Mouse (Mus musculus) kidney, embryonic 14.5 days (tissue): Measurements from ENCODE around the gene Wdr90. TPM values are rescaled to one million over a fixed set of nuclear protein-coding genes. Genes with fewer than 3 reads are reported as not detected.

Source experiments
- ATAC-seq: fragments of 200-750 bp; cut with Nextera tagmentation; 2 replicates; pipeline ENCODE4 v1.8.0; 2017; ENCODE audit warnings: moderate number of reproducible peaks, mild to moderate bottlenecking, moderate TSS enrichment, moderate library complexity; ENCODE audit not compliant: low FRiP score, low TSS enrichment
- H3K27ac ChIP-seq: fragments of 300-500 bp; sonication (generic); 2 replicates; pipeline ENCODE4 v1.5.1; 2014; ENCODE audit warnings: low read depth, mild to moderate bottlenecking, low read length, moderate library complexity, mixed read lengths
- H3K27me3 ChIP-seq: fragments of 300-500 bp; sonication (generic); 2 replicates; pipeline ENCODE4 v1.6.1; 2014; ENCODE audit warnings: mild to moderate bottlenecking, low read length; ENCODE audit not compliant: control insufficient read depth, insufficient read depth
- H3K36me3 ChIP-seq: fragments of 300-500 bp; sonication (generic); 2 replicates; pipeline ENCODE4 v1.6.1; 2014; ENCODE audit warnings: low read length, mixed read lengths; ENCODE audit not compliant: control insufficient read depth, insufficient read depth
- H3K4me1 ChIP-seq: fragments of 300-500 bp; sonication (generic); 2 replicates; pipeline ENCODE4 v1.6.1; 2014; ENCODE audit warnings: low read length, mixed read lengths; ENCODE audit not compliant: control insufficient read depth, insufficient read depth
- H3K4me2 ChIP-seq: fragments of 300-500 bp; sonication (generic); replicated peaks from 2 replicates; pipeline ENCODE4 v1.6.1; 2014; ENCODE audit warnings: low read depth, mild to moderate bottlenecking, low read length
- H3K4me3 ChIP-seq: fragments of 300-500 bp; sonication (generic); 2 replicates; pipeline ENCODE4 v1.5.1; 2014; ENCODE audit warnings: mild to moderate bottlenecking, low read length
- H3K9ac ChIP-seq: fragments of 300-500 bp; sonication (generic); 2 replicates; pipeline ENCODE4 v1.6.1; 2014; ENCODE audit warnings: low read depth, mild to moderate bottlenecking, low read length, moderate library complexity
- H3K9me3 ChIP-seq: fragments of 300-500 bp; sonication (generic); 2 replicates; pipeline ENCODE4 v1.6.1; 2016; ENCODE audit warnings: low read length; ENCODE audit not compliant: control insufficient read depth
- WGBS: fragments of 180-500 bp; shearing (Covaris S2); extraction: QIAGEN DNeasy Blood & Tissue Kit; methylation state at CpG from one replicate; pipeline ENCODE4 v1.1.7; 2014; 5-methylcytosine and 5-hydroxymethylcytosine counted together
- polyA plus RNA-seq: library from polyadenylated mRNA; unstranded; fragments of >200 nt; fragmentation: Nextera tagmentation; extraction: Ambion mirVana; gene quantifications from 2 replicates; pipeline ENCODE4 v1.2.1, GENCODE M21; 2014

Wdr90 gene
- polyA plus RNA-seq, 1 experiment from 2014 or later = 27.5 TPM

- Histone ChIP-seq H3K9ac (peak within 1 kb of the TSS; percentile 56), H3K27me3 (no peaks in the 10 kb centered on the region), H3K4me2 (peak within 1 kb of the TSS; percentile 78), H3K36me3 (peaks cover 49% of the 10 kb centered on the region), H3K27ac (peak within 1 kb of the TSS; percentile 31), H3K9me3 (no peaks in the 10 kb centered on the region), H3K4me3 (peak within 1 kb of the TSS; percentile 35), H3K4me1 (peaks cover 39% of the 10 kb centered on the region)
- ATAC-seq = no peak
- 4% methylated on average over 29 of the region's 29 CpGs for WGBS
These were observed 24.3 kb downstream of the Wdr90 start, which contains the start of gene Rhbdl1 for GRCm38 (mm10) chr17:25837076-25837410. Gene Rhbdl1 (minus strand): TSS chr17:25837295.

DNA sequence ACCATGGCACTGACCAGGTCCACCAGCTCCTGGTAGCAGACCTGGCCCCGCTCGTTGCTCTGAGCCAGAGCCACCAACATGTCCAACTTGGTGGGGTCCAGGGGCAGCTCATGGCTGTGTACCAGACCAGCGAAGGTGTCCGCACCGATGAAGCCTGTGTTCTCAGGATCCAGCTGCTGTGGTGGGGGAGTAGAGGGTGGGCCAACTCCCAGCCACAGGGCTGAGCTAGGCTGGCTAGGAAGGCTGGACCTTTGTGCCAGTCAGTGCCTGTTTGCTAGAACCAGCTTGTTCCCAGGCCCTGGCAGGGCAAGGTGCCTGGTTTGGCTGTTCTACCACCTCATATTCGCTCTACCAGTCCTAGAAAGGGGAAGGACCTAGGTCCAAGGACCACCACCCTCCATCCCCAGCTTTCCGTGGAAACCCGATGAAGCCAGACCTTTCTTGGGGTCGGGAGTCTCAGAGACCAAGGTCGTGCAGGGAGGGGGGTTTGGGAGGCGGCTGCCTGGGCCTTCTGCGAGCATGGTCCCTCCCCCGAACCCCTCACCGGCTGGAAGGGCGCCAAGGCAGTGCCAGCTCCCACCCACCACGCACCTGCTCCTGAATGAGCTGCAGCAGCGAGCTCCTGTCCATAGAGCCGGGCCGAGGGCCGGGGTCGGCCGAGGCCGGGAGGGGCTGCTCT lies 24.8 kb downstream of the Wdr90 start:
- Histone ChIP-seq H3K4me1 (peaks cover 44% of the 10 kb centered on the region), H3K9me3 (no peaks in the 10 kb centered on the region), H3K4me2 (peak overlapping the region; percentile 78), H3K9ac (peak overlapping the region; percentile 56), H3K27ac (peak overlapping the region; percentile 31), H3K36me3 (peaks cover 46% of the 10 kb centered on the region), H3K27me3 (no peaks in the 10 kb centered on the region), H3K4me3 (peak overlapping the region; percentile 35)
- no peak for ATAC-seq
- WGBS = 22% methylated on average over 23 of the region's 23 CpGs

DNA sequence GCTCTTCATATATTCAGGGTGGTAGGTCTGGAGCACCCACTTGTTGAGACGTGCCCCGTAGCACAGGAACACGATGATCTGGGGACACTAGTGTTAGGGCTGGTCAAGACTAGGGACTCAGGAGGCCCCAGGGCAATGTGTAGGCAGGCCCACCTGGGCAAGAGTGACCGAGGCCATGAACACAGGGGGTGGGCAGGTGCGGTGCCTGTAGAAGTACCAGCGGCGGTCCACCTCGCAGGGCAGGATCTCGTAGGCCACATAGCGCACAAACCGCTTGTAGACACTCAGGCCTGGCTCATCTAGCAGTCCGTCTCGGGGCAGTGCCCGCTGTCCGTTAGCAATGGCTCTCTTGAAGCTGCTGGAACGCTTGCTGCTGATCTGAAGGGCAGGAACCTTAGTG lies 25.5 kb downstream of the Wdr90 start:
- H3K27me3 ChIP-seq = no peaks in the 10 kb centered on the region
- H3K4me2 ChIP-seq = no peak overlapping the region
- no peak overlapping the region for H3K9ac ChIP-seq
- peaks cover 46% of the 10 kb centered on the region for H3K36me3 ChIP-seq
- no peak for ATAC-seq
- H3K27ac ChIP-seq = no peak overlapping the region
- peaks cover 51% of the 10 kb centered on the region for H3K4me1 ChIP-seq
- WGBS = 94% methylated on average over 16 of the region's 16 CpGs
- H3K9me3 ChIP-seq = no peaks in the 10 kb centered on the region
- no peak overlapping the region for H3K4me3 ChIP-seq

- no peak overlapping the region for H3K4me3 ChIP-seq
- no peak overlapping the region for H3K27ac ChIP-seq
- ATAC-seq = no peak
- no peak overlapping the region for H3K9ac ChIP-seq
- no peak overlapping the region for H3K4me2 ChIP-seq
- 89% methylated on average over 7 of the region's 7 CpGs for WGBS
- no peaks in the 10 kb centered on the region for H3K9me3 ChIP-seq
- peaks cover 46% of the 10 kb centered on the region for H3K36me3 ChIP-seq
- H3K4me1 ChIP-seq = peaks cover 55% of the 10 kb centered on the region
- no peaks in the 10 kb centered on the region for H3K27me3 ChIP-seq
These were observed 26.0 kb downstream of the Wdr90 start for GRCm38 (mm10) chr17:25835301-25835700.

GRCm38 (mm10) chr17:25834595-25835222 lies 26.6 kb downstream of the Wdr90 start:
- no peak for ATAC-seq
- peaks cover 59% of the 10 kb centered on the region for H3K4me1 ChIP-seq
- H3K4me2 ChIP-seq = peak overlapping the region; percentile 95
- WGBS = 83% methylated on average over 12 of the region's 12 CpGs
- peaks cover 46% of the 10 kb centered on the region for H3K36me3 ChIP-seq
- peak overlapping the region; percentile 93 for H3K9ac ChIP-seq
- no peaks in the 10 kb centered on the region for H3K27me3 ChIP-seq
- no peak overlapping the region for H3K27ac ChIP-seq
- H3K4me3 ChIP-seq = peak overlapping the region; percentile 89
- H3K9me3 ChIP-seq = no peaks in the 10 kb centered on the region

DNA sequence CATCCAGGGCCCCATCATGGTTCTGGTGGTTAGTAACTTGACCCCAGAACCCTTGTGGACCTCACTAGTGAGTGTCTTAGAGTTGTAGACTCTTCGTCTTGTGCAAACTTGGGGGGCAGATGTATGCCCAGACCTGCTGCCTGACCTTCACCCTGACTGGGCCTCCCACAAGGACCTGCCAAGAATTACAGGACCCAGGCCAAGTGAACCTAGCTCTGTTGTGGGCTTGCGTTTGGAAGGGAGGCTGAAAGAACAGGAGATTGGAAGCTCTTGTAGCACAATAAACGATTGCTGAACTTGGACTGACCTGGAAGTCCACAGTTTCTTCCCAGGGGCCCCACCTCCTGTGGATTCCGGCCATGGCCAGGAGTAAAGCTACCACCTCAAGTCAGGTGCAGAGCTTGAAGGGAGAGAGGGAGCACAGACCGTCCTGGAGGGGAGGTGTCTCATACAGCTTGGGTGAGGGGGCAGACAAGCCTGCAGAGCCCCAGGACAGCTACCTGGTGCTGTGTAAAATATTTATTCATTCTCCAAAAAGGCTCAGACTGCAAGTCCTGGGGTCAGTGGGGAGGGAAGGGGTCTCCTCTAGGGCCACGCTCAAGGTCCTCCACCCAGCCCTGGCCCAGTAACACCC lies 27.2 kb downstream of the Wdr90 start:
- H3K9ac ChIP-seq = peak overlapping the region; percentile 93
- WGBS = 17% methylated on average over 6 of the region's 6 CpGs
- H3K27ac ChIP-seq = peak overlapping the region; percentile 98
- peak overlapping the region; percentile 95 for H3K4me2 ChIP-seq
- peaks cover 60% of the 10 kb centered on the region for H3K4me1 ChIP-seq
- peak overlapping the region; percentile 89 for H3K4me3 ChIP-seq
- peaks cover 42% of the 10 kb centered on the region for H3K36me3 ChIP-seq
- ATAC-seq = no peak
- no peaks in the 10 kb centered on the region for H3K9me3 ChIP-seq
- H3K27me3 ChIP-seq = no peaks in the 10 kb centered on the region

GRCm38 (mm10) chr17:25833291-25833663 lies 28.0 kb downstream of the Wdr90 start, which contains the start of gene Stub1:
Gene Stub1 (minus strand): TSS chr17:25833404.
- under 1% methylated on average over 24 of the region's 24 CpGs for WGBS
- H3K4me1 ChIP-seq = peaks cover 63% of the 10 kb centered on the region
- H3K27me3 ChIP-seq = no peaks in the 10 kb centered on the region
- peak; percentile 64 for ATAC-seq
- H3K36me3 ChIP-seq = peaks cover 39% of the 10 kb centered on the region
- peak within 1 kb of the TSS; percentile 93 for H3K9ac ChIP-seq
- H3K27ac ChIP-seq = peak within 1 kb of the TSS; percentile 98
- H3K4me3 ChIP-seq = peak within 1 kb of the TSS; percentile 89
- H3K9me3 ChIP-seq = no peaks in the 10 kb centered on the region
- H3K4me2 ChIP-seq = peak within 1 kb of the TSS; percentile 95

DNA sequence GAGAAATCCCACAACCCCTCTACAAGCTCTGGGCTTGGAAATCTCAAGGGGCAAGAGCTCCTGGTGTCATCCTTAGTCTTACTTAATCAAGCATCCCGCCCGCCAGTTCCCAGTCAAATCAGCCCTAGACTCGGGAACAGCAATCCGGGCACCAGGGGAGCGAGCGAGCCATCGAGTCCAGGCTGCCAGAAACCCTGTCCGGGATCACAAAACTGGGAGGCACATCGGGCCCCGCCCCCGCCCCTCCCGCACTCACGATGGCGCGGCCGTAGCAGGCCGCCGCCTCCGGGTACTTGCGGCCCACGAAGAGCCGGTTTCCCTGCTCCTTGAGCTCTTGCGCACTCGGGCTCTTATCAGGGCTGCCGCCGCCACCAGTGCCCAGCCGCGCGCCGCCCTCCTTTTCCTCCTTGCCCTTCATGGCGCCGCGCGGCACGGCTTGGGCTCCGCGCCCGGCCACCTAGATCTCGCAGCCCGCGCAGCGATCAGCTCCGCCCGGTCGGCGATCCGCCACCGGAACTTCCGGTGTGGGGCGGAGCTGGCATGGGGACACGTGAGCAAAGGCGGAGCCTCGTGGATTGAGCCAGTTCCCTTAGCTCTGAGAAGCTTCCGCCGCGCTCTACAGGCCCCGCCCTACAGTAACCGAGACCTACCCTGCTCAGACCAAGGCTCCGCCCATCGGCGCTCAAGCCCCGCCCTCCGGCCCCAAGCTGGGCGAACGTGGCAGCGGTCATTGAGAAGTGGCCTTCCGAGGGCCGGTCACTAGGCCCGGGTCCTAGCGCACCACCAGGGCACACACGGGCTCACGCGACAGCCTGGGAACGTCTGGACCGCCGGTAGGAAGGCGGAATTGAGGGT lies 28.6 kb downstream of the Wdr90 start:
- ATAC-seq = peak; percentile 91
- H3K27me3 ChIP-seq = no peaks in the 10 kb centered on the region
- under 1% methylated on average over 55 of the region's 77 CpGs for WGBS
- H3K4me3 ChIP-seq = peak overlapping the region; percentile 89
- peaks cover 62% of the 10 kb centered on the region for H3K4me1 ChIP-seq
- H3K36me3 ChIP-seq = peaks cover 41% of the 10 kb centered on the region
- peak overlapping the region; percentile 95 for H3K4me2 ChIP-seq
- H3K9me3 ChIP-seq = no peaks in the 10 kb centered on the region
- peak overlapping the region; percentile 98 for H3K27ac ChIP-seq
- H3K9ac ChIP-seq = peak overlapping the region; percentile 93
